Mouse (Mus musculus) left cerebral cortex, adult 2 months (tissue): ENCODE data around the gene Camta1. TPM values are rescaled to one million over a fixed set of nuclear protein-coding genes. Genes with fewer than 3 reads are reported as not detected.

Experiments used
- DNase-seq, 2 experiments: peaks; one replicate each; pipeline ENCODE4 v3.0.0; 2021 to 2022; ENCODE audit warnings: low spot score in 2 of 2, mixed read lengths in 1 of 2; ENCODE audit errors: extremely low spot score in 1 of 2
- H3K27ac ChIP-seq: fragments of 200-600 bp; 2 replicates; pipeline ENCODE4 v1.8.1; 2022
- H3K4me3 ChIP-seq: fragments of 200-600 bp; 2 replicates; pipeline ENCODE4 v1.8.1; 2022
- CTCF ChIP-seq: fragments of 200-600 bp; IDR thresholded peaks from 2 replicates; pipeline ENCODE4 v1.8.1; 2022; ENCODE audit warnings: antibody characterized with exemption, mild to moderate bottlenecking, moderate library complexity
- intact Hi-C: fragments of 180-260 bp; cut with DNase I; formaldehyde crosslinking; loops from one replicate; pipeline ENCODE4 v1.15.1; 2025
- total RNA-seq, 2 experiments: library from RNA; stranded (reverse); gene quantifications; 2 replicates each; pipeline ENCODE4 v1.2.3; 2021

Gene Camta1
- total RNA-seq, 2 experiments from 2014 or later: 242 to 255 TPM

DNA sequence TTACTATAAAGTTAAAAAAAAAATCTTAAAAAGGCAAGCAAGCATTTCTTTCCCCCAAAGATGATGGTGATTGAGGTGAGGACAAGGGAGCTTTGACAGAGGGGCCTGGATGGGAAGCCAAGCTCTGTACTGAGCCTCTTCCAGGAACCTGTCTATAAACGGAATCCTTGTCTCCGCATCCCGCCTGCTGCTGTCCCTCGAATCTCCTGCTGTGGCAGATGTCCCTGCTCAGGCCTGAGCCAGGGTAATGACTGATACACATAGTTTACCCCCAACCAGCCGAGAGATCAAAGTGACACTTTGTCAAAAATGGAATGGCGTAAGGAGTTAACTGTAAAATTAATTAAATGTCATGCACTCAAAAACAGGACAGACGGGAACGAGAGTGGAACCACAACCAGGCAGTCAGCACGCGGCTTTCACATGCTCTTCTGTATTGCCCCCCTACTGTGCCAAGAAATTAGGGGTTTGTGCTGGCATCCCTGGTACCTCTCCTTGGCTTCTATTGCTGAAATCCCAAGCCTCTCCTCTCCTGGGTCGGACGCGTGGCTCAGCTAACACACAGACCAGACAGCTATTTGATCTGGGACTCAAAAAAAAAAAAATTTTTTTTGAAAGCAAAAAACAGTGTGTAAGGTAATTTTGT lies 37.0 kb upstream of the Camta1 start:
- Histone ChIP-seq H3K4me3 (no peak overlapping the region), H3K27ac (no peak overlapping the region)
- DNase-seq: no peak
- intact Hi-C loops: no loop called here
- TF ChIP-seq CTCF: no peak

DNA sequence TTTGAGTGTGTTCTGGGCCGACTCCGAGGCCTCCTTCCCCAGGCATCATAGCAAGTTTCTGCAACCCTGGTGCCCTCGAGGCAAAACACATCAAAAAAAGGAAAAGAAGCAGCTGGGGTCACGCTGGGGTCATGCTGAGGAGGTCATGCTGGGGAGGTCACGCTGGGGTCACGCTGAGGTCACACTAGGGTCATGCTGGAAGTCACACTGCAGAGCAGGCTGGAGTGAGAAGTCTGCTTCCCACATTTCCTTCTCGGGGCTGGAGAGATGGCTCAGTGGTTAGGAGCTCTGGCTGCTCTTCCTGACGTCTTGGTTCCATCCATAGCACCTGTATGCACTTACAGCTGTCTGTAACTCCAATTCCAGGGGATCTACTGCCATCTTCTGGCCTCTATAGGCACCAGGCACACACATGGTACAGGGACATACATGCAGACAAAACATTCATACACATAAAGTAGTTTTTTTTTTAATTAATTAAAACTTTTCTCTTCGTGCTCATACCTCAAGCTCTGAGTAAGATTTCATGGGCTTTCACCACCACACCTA lies 35.5 kb upstream of the Camta1 start:
- intact Hi-C loops: no loop called here
- Histone ChIP-seq H3K4me3 (no peak overlapping the region), H3K27ac (no peak overlapping the region)
- no peak; the same call in none of the 2 replicates for TF ChIP-seq CTCF
- DNase-seq: no peak

DNA sequence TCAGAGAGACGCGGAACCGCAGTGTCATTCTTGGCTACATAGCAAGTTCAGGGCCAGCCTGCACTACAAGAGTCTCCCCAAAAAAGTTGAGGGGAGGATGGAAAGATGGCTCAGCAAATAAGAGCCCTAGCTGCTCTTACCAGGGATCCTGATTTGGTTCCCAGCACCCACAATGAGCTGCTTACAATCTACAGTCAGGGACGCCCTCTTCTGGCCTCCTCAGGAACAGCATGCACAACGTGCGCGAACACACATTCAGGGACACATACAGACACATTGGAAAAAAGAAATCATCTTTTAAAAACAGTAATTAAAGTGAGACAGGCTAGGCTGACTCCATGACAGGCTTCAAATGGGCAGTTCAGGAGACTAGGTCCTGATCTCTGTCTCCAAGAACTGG lies 33.9 kb upstream of the Camta1 start:
- no peak for DNase-seq
- intact Hi-C loops: no loop called here
- TF ChIP-seq CTCF: no peak
- Histone ChIP-seq H3K4me3 (no peak overlapping the region), H3K27ac (no peak overlapping the region)

DNA sequence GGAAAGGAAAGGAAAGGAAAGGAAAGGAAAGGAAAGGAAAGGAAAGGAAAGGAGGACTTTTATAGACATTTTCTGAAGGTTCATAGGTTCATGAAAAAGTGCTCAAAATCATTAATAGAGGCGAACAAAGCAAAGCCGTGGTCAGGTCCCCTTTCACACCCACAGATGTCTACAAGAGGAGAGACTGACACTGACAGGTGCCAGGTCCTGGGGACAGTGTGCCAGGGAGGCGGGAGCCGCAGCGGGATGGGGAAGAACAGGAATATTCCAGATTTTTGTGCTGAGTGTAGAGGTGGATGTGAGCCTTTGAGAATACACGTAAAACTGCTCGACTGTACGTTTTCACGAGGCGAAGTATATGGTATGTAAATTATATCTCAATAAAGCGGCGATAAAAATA lies 33.2 kb upstream of the Camta1 start:
- H3K27ac ChIP-seq: no peak overlapping the region
- DNase-seq: no peak
- no peak overlapping the region for H3K4me3 ChIP-seq
- no peak for TF ChIP-seq CTCF
- intact Hi-C loops: no loop called here

DNA sequence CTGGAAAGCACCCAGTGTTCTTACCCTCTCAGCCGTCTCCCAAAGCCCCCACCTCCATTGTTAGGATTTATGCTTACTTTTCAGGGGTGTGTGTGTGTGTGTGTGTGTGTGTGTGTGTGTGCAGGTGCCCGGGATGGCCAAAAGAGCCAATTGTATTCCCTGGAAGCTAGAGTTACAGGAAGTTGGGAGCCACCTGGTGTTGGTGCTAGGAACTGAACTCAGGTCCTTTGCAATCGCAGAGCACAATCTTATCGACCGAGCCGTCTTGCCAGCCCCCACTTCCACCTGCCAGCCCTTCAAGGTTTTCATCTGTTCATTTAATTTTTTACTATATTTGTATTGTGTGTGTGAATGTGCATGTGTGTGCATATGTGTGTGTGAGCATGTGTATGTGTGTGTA lies 31.6 kb upstream of the Camta1 start:
- intact Hi-C loops: no loop called here
- no peak overlapping the region for H3K4me3 ChIP-seq

DNA sequence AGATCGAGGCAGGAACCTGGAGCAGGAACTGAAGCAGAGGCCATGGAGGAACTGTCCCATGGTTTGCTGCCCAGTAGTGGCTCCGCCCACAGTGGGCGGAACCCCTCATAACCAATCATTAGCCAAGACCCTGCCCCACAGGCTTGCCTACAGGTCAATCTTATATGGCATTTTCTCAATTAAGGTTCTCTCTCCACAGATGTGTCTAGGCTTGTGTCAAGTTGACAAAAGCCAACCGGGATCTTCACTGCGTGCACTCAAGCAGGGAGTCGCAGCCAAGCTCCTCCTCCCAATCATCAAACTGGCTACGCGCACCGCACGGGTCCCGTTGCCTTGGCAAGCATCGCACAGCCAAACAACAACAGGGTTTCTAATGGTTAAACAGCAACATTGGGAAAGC lies 19.9 kb upstream of the Camta1 start:
- no peak for DNase-seq
- Histone ChIP-seq H3K27ac (no peak overlapping the region), H3K4me3 (no peak overlapping the region)
- intact Hi-C loops: no loop called here
- no peak for TF ChIP-seq CTCF

More for the DNA sequence above, 31.6 kb upstream of the Camta1 start:
- TF ChIP-seq CTCF: peak; percentile 25
- H3K27ac ChIP-seq: no peak overlapping the region
- DNase-seq: no peak

DNA sequence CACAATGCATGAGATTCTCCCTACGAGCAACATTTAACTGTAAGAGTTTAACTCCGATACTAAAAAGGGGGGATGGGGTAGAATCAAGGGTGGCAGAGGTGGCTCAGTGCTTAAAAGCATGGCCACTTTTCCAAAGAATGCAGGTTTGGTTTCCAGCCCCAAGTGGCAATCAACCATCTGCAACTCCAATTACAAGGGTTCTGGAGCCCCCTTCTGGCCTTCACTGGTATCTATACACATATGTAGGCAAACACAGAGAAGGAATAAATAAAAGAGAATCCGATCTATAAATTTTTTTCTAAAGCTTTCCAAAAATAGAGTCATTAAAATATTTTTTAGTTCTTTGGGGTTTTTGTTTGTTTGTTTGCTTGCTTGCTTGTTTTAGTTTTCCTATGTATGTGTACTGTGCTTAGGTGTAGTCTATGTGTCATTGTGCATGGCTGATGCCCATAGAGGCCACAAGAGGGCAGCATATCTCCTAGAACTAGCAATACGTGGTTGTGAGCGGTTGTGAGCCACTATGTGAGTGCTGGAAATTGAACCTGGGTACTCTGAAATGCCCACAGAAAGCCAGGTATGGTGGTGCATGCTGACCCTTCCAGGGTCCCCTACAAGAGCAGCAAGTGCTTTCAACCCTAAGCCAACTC lies 18.5 kb upstream of the Camta1 start:
- intact Hi-C loops: no loop called here
- no peak for DNase-seq
- TF ChIP-seq CTCF: peak; percentile 17
- no peak overlapping the region for H3K4me3 ChIP-seq
- no peak overlapping the region for H3K27ac ChIP-seq

DNA sequence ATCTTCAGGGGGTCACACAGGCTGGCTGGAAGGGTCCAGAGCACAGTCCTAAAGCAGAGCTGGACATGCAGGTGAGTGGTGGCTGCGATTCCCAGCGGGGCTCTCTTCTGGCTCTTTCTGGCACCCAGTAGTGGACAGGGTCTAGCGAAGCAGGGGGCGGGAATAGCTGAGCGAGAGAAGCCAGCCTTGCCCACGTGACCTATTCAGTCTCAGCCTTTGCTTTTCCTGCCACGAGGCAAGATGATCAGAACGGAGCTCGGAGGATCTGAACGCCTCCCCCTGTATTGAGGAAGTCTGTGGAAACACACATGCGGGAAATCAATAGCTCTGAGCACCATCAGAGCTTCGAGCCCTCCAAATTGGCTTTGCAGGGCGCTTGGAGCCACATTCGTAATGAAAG lies 14.7 kb upstream of the Camta1 start:
- TF ChIP-seq CTCF: no peak
- intact Hi-C loops: loop anchor here (5.0 kb wide), 1 partner anchor 41 kb away; no protein-coding TSS in a partner anchor
- no peak for DNase-seq
- no peak overlapping the region for H3K27ac ChIP-seq
- no peak overlapping the region for H3K4me3 ChIP-seq

DNA sequence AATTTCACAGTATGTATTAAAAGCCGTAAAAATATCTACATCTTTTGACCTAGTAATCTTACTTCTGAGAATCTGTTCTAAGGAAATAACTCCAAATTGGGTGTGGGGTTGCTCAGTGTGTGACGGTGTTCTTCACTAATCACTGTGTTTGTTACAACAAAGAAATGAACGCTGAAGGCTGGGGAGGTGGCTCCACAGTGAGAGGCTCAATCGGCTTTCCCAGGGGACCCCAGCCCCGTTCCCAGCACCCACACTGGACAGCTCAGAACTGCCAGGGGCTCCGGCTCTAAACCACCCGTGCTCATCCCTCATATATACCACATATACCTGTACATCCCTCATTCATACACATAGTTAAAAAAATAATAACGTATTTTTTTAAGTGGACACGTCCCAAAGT lies 1.8 kb upstream of the Camta1 start:
- intact Hi-C loops: loop anchor here (5.0 kb wide), 1 partner anchor 69 kb away; the partner anchor contains the start of gene Dnajc11

DNA sequence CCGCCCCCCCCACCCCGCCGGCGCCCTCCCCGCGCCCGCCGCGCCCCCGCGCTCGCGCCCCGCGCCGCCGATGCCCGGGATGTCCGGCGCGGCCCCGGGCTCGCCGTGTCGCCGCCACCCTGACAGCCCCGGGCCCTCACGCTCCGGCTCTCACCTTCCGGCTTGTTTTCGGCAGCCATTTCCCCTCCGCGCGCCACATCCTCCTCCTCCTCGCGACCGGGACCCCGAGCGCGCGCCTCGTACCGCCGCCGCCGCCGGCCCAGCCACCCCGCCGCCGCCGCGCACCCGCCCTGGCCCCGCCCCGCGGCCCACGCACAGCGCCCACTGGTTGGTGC lies 238 bp downstream of the Camta1 start:
- DNase-seq: peak in 1 of 2 experiments; percentile 100
- TF ChIP-seq CTCF: no peak
- intact Hi-C loops: loop anchor here (5.0 kb wide), 1 partner anchor 71 kb away; the partner anchor contains the start of gene Dnajc11
- Histone ChIP-seq H3K4me3 (peak overlapping the region; percentile 49), H3K27ac (peak overlapping the region; percentile 77)

More for the DNA sequence above, 1.8 kb upstream of the Camta1 start:
- DNase-seq: no peak
- H3K27ac ChIP-seq: no peak overlapping the region; the same call in 1 of the 2 replicates
- no peak for TF ChIP-seq CTCF
- no peak overlapping the region for H3K4me3 ChIP-seq

DNA sequence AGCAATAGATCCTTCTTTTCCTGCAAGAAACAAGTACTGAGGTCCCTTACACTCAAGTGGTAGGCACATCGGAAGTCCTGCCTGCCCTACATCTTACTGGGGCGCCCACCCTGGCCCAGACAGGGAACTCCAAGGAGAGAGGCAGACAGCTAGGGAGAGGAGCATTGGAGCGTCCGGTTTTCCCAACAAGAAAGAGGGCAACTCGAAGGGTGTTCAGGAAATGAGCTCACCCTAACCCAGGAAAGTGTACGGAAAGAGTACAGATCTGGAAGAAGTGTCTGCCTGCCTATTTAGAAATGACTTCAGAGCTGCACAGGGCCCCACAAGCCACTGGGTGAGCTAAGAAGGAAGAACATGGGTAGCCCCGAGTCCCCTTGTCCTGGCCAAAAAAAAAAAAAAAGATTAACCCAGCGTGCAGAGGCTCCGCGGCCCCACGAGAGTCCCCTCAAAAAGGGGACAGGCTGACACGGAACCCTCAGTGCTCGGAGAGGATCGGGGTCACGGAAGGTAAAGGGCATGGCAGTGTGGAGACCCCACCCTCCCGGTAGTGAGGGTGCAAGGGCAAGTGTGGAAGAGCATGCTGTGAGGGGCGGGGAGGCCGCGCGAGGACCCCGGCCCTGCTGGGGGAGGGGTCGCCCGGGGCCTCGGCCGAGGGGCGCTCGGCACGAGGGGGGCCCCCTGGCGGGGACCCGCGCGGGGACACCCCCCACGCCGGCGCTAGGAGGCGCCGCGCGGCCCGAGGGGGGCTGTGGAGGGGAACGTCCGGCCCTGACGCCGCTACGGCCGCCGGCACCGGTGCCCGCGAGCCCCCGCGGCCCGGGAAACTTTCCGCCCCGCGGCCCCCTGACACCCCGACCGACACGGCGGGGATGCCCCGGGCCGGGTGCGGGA lies 990 bp downstream of the Camta1 start:
- H3K4me3 ChIP-seq: peak overlapping the region; percentile 64
- intact Hi-C loops: loop anchor here (5.0 kb wide), 1 partner anchor 72 kb away; the partner anchor contains the start of gene Dnajc11
- 0 out of 2 replicates have a peak overlapping the region, but pooled peaks have one; percentile 40 for H3K27ac ChIP-seq
- TF ChIP-seq CTCF: peak; percentile 29
- peak; percentile 16 to 28 for DNase-seq
